Mouse (Mus musculus): Measurements from ENCODE around the gene Plcb4. TPM values are rescaled to one million over a fixed set of nuclear protein-coding genes. Genes with fewer than 3 reads are reported as not detected.

Gene Plcb4
- polyA plus RNA-seq, 1 experiment from 2014 or later = 14.5 TPM

DNA sequence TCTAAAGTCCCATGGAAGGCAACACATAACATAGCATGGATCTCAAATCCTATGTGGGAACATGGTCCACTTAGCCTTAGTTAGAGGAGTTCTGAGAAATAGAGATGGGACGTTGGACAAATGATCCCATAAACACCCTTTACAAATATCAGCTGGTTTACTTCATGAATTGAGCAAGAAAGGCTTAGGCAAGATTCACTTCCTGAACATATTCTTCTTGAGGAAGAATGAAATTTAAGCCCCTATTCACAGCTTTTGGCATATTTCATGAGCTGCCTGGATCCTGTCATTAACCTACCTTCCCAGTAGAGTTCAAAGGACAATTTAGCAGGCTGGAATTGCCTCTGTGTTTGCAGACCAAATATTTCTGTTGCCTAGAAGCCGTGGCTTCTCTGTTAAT is 161.9 kb downstream of the Plcb4 start:
- no peaks in the 10 kb centered on the region for H3K4me1 ChIP-seq (ENCODE audit: control insufficient read depth, insufficient read depth, low read length)
- no peaks in the 10 kb centered on the region for H3K27me3 ChIP-seq (ENCODE audit: control insufficient read depth, insufficient read depth, low read length)
- no peak overlapping the region for H3K4me3 ChIP-seq (ENCODE audit: low read depth, low read length)
- WGBS = 83% methylated on average over 2 of the region's 2 CpGs
- H3K36me3 ChIP-seq (ENCODE audit: control insufficient read depth, insufficient read depth, low read length) = no peaks in the 10 kb centered on the region
- no peaks in the 10 kb centered on the region for H3K9me3 ChIP-seq (ENCODE audit: control insufficient read depth, low read length)
- H3K4me2 ChIP-seq = no peak overlapping the region
- ATAC-seq (ENCODE audit: low FRiP score) (no peak), DNase-seq (ENCODE audit: low spot score, missing footprints) (no peak)
- H3K9ac ChIP-seq (ENCODE audit: low read length) = no peak overlapping the region
- H3K27ac ChIP-seq (ENCODE audit: low read depth, low read length) = no peak overlapping the region

GRCm38 (mm10) chr2:135823690-135824089 is 164.9 kb downstream of the Plcb4 start:
- H3K36me3 ChIP-seq (ENCODE audit: control insufficient read depth, insufficient read depth, low read length) = no peaks in the 10 kb centered on the region
- 83% methylated on average over 1 of the region's 1 CpGs for WGBS
- DNase-seq (ENCODE audit: low spot score, missing footprints) = no peak
- H3K9ac ChIP-seq (ENCODE audit: low read length) = no peak overlapping the region
- H3K4me3 ChIP-seq (ENCODE audit: low read depth, low read length) = no peak overlapping the region
- no peaks in the 10 kb centered on the region for H3K4me1 ChIP-seq (ENCODE audit: control insufficient read depth, insufficient read depth, low read length)
- no peak for ATAC-seq (ENCODE audit: low FRiP score)
- H3K4me2 ChIP-seq = no peak overlapping the region
- no peaks in the 10 kb centered on the region for H3K27me3 ChIP-seq (ENCODE audit: control insufficient read depth, insufficient read depth, low read length)
- H3K27ac ChIP-seq (ENCODE audit: low read depth, low read length) = no peak overlapping the region
- H3K9me3 ChIP-seq (ENCODE audit: control insufficient read depth, low read length) = no peaks in the 10 kb centered on the region

- ATAC-seq (ENCODE audit: low FRiP score) (no peak), DNase-seq (ENCODE audit: low spot score, missing footprints) (no peak)
- Histone ChIP-seq H3K36me3 (ENCODE audit: control insufficient read depth, insufficient read depth, low read length) (no peaks in the 10 kb centered on the region), H3K9me3 (ENCODE audit: control insufficient read depth, low read length) (no peaks in the 10 kb centered on the region), H3K4me3 (ENCODE audit: low read depth, low read length) (no peak overlapping the region), H3K27me3 (ENCODE audit: control insufficient read depth, insufficient read depth, low read length) (no peaks in the 10 kb centered on the region), H3K4me1 (ENCODE audit: control insufficient read depth, insufficient read depth, low read length) (no peaks in the 10 kb centered on the region), H3K27ac (ENCODE audit: low read depth, low read length) (no peak overlapping the region), H3K4me2 (no peak overlapping the region), H3K9ac (ENCODE audit: low read length) (no peak overlapping the region)
- 97% methylated on average over 1 of the region's 1 CpGs for WGBS
Measured at GRCm38 (mm10) chr2:135824757-135825156, 165.9 kb downstream of the Plcb4 start.

DNA sequence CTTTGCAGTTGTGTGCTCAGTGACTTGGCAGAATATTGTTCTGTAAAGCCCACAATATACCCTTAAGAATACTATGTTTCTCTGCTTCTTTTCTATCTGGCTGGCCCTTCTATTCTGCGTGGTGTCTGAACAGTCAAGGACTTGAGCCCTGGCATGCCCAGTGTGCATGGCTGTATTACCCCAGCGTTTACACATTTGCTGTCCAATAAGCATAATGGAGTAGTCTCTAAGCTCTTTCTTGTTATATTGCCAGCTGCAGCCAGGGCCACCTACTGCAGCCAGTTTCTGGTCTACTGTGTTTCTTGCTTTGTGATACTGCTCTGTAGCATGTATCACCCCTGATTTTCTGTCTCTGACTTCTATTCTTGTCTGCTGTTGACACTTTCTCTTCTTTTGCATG is 166.8 kb downstream of the Plcb4 start:
- DNase-seq (ENCODE audit: low spot score, missing footprints) = no peak
- 87% methylated on average over 2 of the region's 2 CpGs for WGBS
- Histone ChIP-seq H3K27ac (ENCODE audit: low read depth, low read length) (no peak overlapping the region), H3K27me3 (ENCODE audit: control insufficient read depth, insufficient read depth, low read length) (no peaks in the 10 kb centered on the region), H3K4me2 (no peak overlapping the region), H3K4me3 (ENCODE audit: low read depth, low read length) (no peak overlapping the region), H3K9ac (ENCODE audit: low read length) (no peak overlapping the region), H3K36me3 (ENCODE audit: control insufficient read depth, insufficient read depth, low read length) (no peaks in the 10 kb centered on the region), H3K9me3 (ENCODE audit: control insufficient read depth, low read length) (no peaks in the 10 kb centered on the region), H3K4me1 (ENCODE audit: control insufficient read depth, insufficient read depth, low read length) (no peaks in the 10 kb centered on the region)
- no peak for ATAC-seq (ENCODE audit: low FRiP score)

DNA sequence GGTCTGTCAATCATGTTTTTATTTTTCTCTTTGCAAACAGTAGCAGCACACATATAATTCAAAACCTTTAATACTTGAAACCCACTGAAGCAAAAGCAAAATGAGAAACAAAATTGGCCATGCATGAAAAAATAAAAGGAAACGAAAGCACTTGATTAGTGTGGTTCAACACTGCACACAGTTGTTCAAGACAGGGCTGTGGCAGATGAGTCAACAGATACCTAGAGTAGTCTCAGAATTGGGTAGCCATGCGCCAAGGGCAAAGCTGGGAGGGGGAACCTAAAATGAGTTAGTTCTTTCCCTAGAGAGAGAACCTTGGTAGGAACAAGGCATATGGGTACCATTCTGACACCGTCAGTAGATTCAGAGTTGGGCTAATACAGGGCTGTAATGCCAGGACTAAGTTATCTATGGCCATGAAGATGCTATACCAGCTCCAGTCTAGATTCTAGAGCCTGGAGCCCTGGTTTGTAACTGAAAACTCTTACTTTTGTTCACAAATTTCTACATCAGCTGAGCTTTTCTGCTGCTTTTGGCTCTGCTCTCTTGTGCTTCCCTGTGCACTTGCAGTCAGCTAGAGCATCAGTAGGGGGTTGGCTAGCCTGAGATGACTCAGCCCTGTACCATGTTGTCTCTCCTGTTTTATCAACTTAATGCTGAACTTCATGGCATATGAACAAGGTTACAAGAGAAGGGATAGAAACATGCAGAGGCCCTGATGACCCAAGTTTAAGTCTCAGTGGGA is 168.0 kb downstream of the Plcb4 start:
- WGBS = 89% methylated on average over 3 of the region's 3 CpGs
- Histone ChIP-seq H3K4me2 (no peak overlapping the region), H3K27me3 (ENCODE audit: control insufficient read depth, insufficient read depth, low read length) (no peaks in the 10 kb centered on the region), H3K9ac (ENCODE audit: low read length) (no peak overlapping the region), H3K4me1 (ENCODE audit: control insufficient read depth, insufficient read depth, low read length) (no peaks in the 10 kb centered on the region), H3K36me3 (ENCODE audit: control insufficient read depth, insufficient read depth, low read length) (no peaks in the 10 kb centered on the region), H3K4me3 (ENCODE audit: low read depth, low read length) (no peak overlapping the region), H3K9me3 (ENCODE audit: control insufficient read depth, low read length) (no peaks in the 10 kb centered on the region), H3K27ac (ENCODE audit: low read depth, low read length) (no peak overlapping the region)
- peak; percentile 66 for DNase-seq (ENCODE audit: low spot score, missing footprints)
- no peak for ATAC-seq (ENCODE audit: low FRiP score)

DNA sequence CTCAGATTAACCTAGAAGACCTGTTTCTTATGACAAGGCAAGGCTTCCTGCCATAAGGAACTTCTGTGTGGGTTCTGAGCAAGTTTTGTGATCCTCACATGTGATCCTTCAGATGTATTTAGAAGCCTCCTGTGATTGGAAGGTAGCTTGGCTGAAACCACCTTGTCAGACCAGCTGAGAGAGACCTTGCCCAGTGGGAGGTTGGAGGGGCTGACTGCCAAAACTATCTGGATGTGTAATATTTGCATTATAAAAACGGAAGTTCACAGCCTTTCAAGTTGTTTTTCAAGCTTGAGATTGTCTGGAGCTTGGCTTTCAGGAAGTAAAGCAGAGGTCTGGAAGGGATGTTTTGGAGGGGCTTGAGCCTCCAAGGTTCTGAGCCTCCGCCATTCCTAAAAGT is 169.6 kb downstream of the Plcb4 start:
- WGBS = 84% methylated on average over 2 of the region's 2 CpGs
- Histone ChIP-seq H3K9me3 (ENCODE audit: control insufficient read depth, low read length) (no peaks in the 10 kb centered on the region), H3K36me3 (ENCODE audit: control insufficient read depth, insufficient read depth, low read length) (no peaks in the 10 kb centered on the region), H3K27ac (ENCODE audit: low read depth, low read length) (no peak overlapping the region), H3K4me1 (ENCODE audit: control insufficient read depth, insufficient read depth, low read length) (no peaks in the 10 kb centered on the region), H3K4me3 (ENCODE audit: low read depth, low read length) (no peak overlapping the region), H3K9ac (ENCODE audit: low read length) (no peak overlapping the region), H3K4me2 (no peak overlapping the region), H3K27me3 (ENCODE audit: control insufficient read depth, insufficient read depth, low read length) (no peaks in the 10 kb centered on the region)
- ATAC-seq (ENCODE audit: low FRiP score) (no peak), DNase-seq (ENCODE audit: low spot score, missing footprints) (no peak)

- no peak for ATAC-seq (ENCODE audit: low FRiP score)
- 94% methylated on average over 3 of the region's 3 CpGs for WGBS
- Histone ChIP-seq H3K4me3 (ENCODE audit: low read depth, low read length) (no peak overlapping the region), H3K27me3 (ENCODE audit: control insufficient read depth, insufficient read depth, low read length) (no peaks in the 10 kb centered on the region), H3K4me1 (ENCODE audit: control insufficient read depth, insufficient read depth, low read length) (no peaks in the 10 kb centered on the region), H3K27ac (ENCODE audit: low read depth, low read length) (no peak overlapping the region), H3K4me2 (no peak overlapping the region), H3K9ac (ENCODE audit: low read length) (no peak overlapping the region), H3K36me3 (ENCODE audit: control insufficient read depth, insufficient read depth, low read length) (no peaks in the 10 kb centered on the region), H3K9me3 (ENCODE audit: control insufficient read depth, low read length) (no peaks in the 10 kb centered on the region)
- no peak for DNase-seq (ENCODE audit: low spot score, missing footprints)
Measured at GRCm38 (mm10) chr2:135833743-135834142, 174.9 kb downstream of the Plcb4 start.

DNA sequence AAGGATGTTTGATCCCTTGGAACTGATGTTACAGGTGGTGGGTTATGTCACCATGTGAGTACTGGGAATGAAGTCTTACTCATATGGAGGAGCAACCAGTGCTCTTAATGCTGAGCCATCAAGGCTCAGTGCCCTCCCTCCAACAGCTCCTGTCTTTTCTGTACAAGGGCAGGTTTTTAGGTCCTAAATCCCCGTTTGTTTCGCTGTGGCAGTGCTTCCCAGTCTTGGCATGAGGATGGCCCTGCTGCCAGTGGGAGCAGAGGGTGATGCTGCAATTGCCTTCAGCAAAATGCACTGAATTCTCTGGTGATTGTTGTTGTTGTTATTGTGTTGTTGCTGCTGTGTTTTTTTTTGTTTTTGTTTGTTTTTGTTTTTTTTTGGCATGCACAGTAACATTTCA is 175.6 kb downstream of the Plcb4 start:
- Histone ChIP-seq H3K9ac (ENCODE audit: low read length) (no peak overlapping the region), H3K9me3 (ENCODE audit: control insufficient read depth, low read length) (no peaks in the 10 kb centered on the region), H3K4me3 (ENCODE audit: low read depth, low read length) (no peak overlapping the region), H3K27me3 (ENCODE audit: control insufficient read depth, insufficient read depth, low read length) (no peaks in the 10 kb centered on the region), H3K36me3 (ENCODE audit: control insufficient read depth, insufficient read depth, low read length) (no peaks in the 10 kb centered on the region), H3K4me1 (ENCODE audit: control insufficient read depth, insufficient read depth, low read length) (no peaks in the 10 kb centered on the region), H3K27ac (ENCODE audit: low read depth, low read length) (no peak overlapping the region), H3K4me2 (no peak overlapping the region)
- 89% methylated on average over 2 of the region's 2 CpGs for WGBS
- DNase-seq (ENCODE audit: low spot score, missing footprints) (no peak), ATAC-seq (ENCODE audit: low FRiP score) (no peak)

GRCm38 (mm10) chr2:135835911-135836310 is 177.1 kb downstream of the Plcb4 start:
- 92% methylated on average over 5 of the region's 5 CpGs for WGBS
- Histone ChIP-seq H3K27ac (ENCODE audit: low read depth, low read length) (no peak overlapping the region), H3K4me1 (ENCODE audit: control insufficient read depth, insufficient read depth, low read length) (no peaks in the 10 kb centered on the region), H3K27me3 (ENCODE audit: control insufficient read depth, insufficient read depth, low read length) (no peaks in the 10 kb centered on the region), H3K9ac (ENCODE audit: low read length) (no peak overlapping the region), H3K36me3 (ENCODE audit: control insufficient read depth, insufficient read depth, low read length) (no peaks in the 10 kb centered on the region), H3K9me3 (ENCODE audit: control insufficient read depth, low read length) (no peaks in the 10 kb centered on the region), H3K4me3 (ENCODE audit: low read depth, low read length) (no peak overlapping the region), H3K4me2 (no peak overlapping the region)
- DNase-seq (ENCODE audit: low spot score, missing footprints) (peak; percentile 23), ATAC-seq (ENCODE audit: low FRiP score) (no peak)

Data from midbrain, embryonic 11.5 days (tissue).